Mouse (Mus musculus) cerebellum, adult 2 months (tissue): ENCODE measurements around the gene Eya4. TPM values are rescaled to one million over a fixed set of nuclear protein-coding genes. Genes with fewer than 3 reads are reported as not detected.

Experiments used
- DNase-seq, 2 experiments: peaks; one replicate each; pipeline ENCODE4 v3.0.0; 2021
- H3K27ac ChIP-seq: fragments of 200-500 bp; 2 replicates; pipeline ENCODE4 v1.5.1; 2012; ENCODE audit warnings: low read length, control low read depth, inconsistent platforms; ENCODE audit not compliant: insufficient read depth
- H3K27me3 ChIP-seq: fragments of 200-500 bp; 2 replicates; pipeline ENCODE4 v1.6.1; 2012; ENCODE audit warnings: inconsistent platforms, mild to moderate bottlenecking, low read length, moderate library complexity; ENCODE audit not compliant: control insufficient read depth, insufficient read depth
- H3K4me1 ChIP-seq: fragments of 200-500 bp; 2 replicates; pipeline ENCODE4 v1.6.1; 2011; ENCODE audit warnings: low read length; ENCODE audit not compliant: control insufficient read depth, insufficient read depth
- H3K4me3 ChIP-seq: fragments of 200-500 bp; replicated peaks from 2 replicates; pipeline ENCODE3; 2011; ENCODE audit warnings: mild to moderate bottlenecking, low read depth, low read length, control low read depth; ENCODE audit not compliant: insufficient read depth
- CTCF ChIP-seq: fragments of 200-500 bp; IDR thresholded peaks from 2 replicates; pipeline ENCODE4 v1.5.1; 2011; ENCODE audit warnings: low read depth, mild to moderate bottlenecking, control low read depth, low read length, moderate library complexity, borderline replicate concordance; ENCODE audit not compliant: insufficient read depth
- POLR2A ChIP-seq: fragments of 200-500 bp; IDR thresholded peaks from 2 replicates; pipeline ENCODE4 v1.6.1; 2011; ENCODE audit warnings: low read length, control low read depth, borderline replicate concordance; ENCODE audit not compliant: insufficient read depth
- WGBS: fragments of 180-500 bp; shearing (Covaris S2); methylation state at CpG from one replicate; pipeline ENCODE4 v1.1.7; 2018; 5-methylcytosine and 5-hydroxymethylcytosine counted together
- polyA plus RNA-seq: library from polyadenylated mRNA; depleted of rRNA; stranded (reverse); fragments of >200 nt; gene quantifications from 2 replicates; pipeline ENCODE4 v1.2.3, GENCODE M21; 2012

Gene Eya4
- polyA plus RNA-seq, 1 experiment = 0.82 TPM

DNA sequence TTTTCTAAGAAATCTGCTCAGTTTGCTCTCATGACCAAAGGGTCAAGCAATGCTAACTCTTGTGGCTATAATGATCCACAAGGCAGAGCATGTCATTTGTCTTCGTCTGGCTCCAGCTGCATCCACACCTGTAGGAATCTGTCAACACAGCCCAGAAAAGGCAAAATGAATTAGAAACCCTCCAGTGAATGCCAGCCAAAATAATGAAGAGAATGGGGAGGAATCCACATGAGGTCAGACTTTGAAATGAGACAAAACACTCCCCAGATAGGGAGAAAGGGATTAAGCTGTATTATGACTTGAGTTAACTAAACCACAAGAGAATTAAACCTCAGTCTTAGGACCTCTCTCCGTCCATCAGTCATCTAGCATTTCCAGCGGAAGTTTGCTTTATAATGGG, 130.2 kb downstream of the Eya4 start:
- no peak for DNase-seq
- Histone ChIP-seq H3K27ac (no peak overlapping the region), H3K4me3 (no peak overlapping the region), H3K4me1 (no peaks in the 10 kb centered on the region), H3K27me3 (no peaks in the 10 kb centered on the region)
- WGBS = 44% methylated on average over 3 of the region's 3 CpGs
- TF ChIP-seq CTCF (no peak), POLR2A (no peak)

- TF ChIP-seq CTCF (no peak), POLR2A (no peak)
- Histone ChIP-seq H3K27ac (no peak overlapping the region), H3K27me3 (no peaks in the 10 kb centered on the region), H3K4me1 (no peaks in the 10 kb centered on the region), H3K4me3 (no peak overlapping the region)
- WGBS = 71% methylated on average over 4 of the region's 4 CpGs
- no peak for DNase-seq
These were observed 133.8 kb downstream of the Eya4 start for GRCm38 (mm10) chr10:23216815-23217214.

DNA sequence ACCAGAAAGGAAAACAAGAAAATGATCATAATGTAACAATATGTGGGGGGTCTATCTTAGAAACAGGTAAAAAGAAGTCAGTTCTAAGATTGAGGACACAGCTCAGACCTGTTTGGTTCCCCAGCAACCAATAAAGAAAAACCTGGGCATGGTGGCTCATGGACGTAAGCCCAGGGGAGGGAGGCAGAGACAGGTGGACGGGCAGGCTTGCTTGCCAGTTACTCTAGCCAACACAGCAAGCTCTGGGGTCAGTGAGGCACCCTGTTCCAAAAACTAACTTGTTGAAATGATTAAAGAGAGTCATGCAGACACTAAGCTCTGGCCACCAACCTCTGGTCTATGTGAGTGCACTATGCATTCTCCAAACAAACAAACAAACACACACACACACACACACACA, 139.2 kb downstream of the Eya4 start:
- H3K4me3 ChIP-seq = no peak overlapping the region
- TF ChIP-seq CTCF (no peak), POLR2A (no peak)
- DNase-seq = peak in 1 of 2 experiments; percentile 21
- no peaks in the 10 kb centered on the region; the same call in 1 of the 2 replicates for H3K4me1 ChIP-seq
- H3K27ac ChIP-seq = no peak overlapping the region
- no peaks in the 10 kb centered on the region for H3K27me3 ChIP-seq
- WGBS = 12% methylated on average over 2 of the region's 2 CpGs

- TF ChIP-seq CTCF (no peak), POLR2A (no peak)
- Histone ChIP-seq H3K27ac (no peak overlapping the region), H3K4me3 (no peak overlapping the region), H3K27me3 (no peaks in the 10 kb centered on the region), H3K4me1 (no peaks in the 10 kb centered on the region)
- WGBS = 7% methylated on average over 4 of the region's 4 CpGs
- no peak for DNase-seq
These were observed 146.7 kb downstream of the Eya4 start for GRCm38 (mm10) chr10:23203885-23204284.

DNA sequence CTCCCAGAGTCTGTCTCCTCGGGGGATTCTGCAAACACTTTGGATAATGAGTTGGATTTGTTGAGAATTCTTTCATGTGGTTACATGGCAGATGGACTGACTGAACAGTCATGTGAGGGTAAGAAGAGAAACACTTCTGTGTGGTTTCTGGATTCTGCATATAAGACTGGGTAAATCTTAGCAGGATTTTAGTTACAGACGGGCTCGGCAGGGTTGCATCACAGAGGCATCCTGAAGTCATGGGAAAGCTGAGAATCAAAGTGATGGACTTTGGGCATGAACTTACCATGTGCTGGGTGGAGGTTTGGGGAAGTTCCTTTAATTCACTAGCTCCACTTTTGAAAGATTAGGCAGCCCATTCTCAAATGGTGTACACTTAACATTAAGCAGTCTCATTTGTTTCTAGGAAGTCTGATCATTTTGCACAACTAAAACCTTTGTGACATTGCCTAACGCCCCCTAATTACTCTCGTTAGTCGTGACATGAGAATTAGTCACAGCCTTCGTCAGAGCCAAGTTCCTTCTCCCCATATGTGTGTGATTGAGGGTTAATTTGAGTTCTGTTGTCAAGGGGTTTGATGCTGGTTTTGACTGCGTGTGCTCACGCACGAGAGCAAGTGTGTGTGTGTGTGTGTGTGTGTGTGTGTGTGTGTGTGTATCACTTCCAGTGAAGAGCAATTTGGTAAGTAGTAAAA, 147.3 kb downstream of the Eya4 start:
- Histone ChIP-seq H3K27ac (no peak overlapping the region), H3K4me1 (no peaks in the 10 kb centered on the region), H3K27me3 (no peaks in the 10 kb centered on the region), H3K4me3 (no peak overlapping the region)
- 30% methylated on average over 10 of the region's 10 CpGs for WGBS
- DNase-seq = no peak
- no peak for TF ChIP-seq CTCF
- no peak for TF ChIP-seq POLR2A

DNA sequence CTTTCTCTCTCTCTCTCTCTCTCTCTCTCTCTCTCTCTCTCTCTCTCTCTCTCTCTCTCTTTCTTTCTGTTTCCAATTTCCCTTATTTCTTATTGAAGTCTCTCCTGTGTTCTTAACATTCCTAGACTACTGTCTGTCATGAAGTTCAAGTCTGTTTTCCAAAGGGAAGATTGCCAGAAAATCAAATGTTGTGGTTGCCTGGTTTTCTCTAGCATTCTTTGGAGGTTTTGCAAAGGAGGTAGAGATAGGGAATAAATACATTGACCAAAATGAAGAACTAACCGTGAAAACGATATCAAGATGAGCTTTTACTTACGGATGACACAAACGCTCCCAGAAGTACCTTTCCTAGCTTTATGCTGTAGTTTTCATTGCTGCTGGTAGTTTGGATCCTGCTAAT, 148.0 kb downstream of the Eya4 start:
- 93% methylated on average over 4 of the region's 4 CpGs for WGBS
- H3K27ac ChIP-seq = no peak overlapping the region

DNA sequence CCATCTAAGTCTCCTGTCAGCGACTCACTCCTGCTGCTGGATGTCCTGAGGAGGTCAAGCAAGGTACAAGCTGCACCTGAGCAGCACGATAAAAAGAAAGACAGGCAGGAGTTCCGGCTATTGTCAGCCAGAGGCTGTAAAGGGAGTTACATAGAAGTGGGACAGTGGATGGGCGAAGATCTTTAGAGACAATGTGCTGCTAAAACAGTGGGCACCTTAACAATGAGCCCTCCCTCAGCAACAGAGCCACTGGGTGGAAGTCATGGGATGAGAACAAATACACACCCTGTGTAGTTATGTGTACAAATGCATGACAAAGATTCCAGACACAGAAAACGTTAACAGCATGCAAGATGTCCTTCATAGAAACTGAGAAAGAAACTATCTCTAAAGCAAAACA, 152.3 kb downstream of the Eya4 start:
- Histone ChIP-seq H3K27me3 (no peaks in the 10 kb centered on the region), H3K27ac (no peak overlapping the region), H3K4me1 (no peaks in the 10 kb centered on the region), H3K4me3 (no peak overlapping the region)
- no peak for DNase-seq
- WGBS = 66% methylated on average over 5 of the region's 5 CpGs
- TF ChIP-seq POLR2A (no peak), CTCF (no peak)

More for the DNA sequence above, 148.0 kb downstream of the Eya4 start:
- no peak for DNase-seq
- TF ChIP-seq POLR2A (no peak), CTCF (no peak)
- Histone ChIP-seq H3K27me3 (no peaks in the 10 kb centered on the region), H3K4me3 (no peak overlapping the region), H3K4me1 (no peaks in the 10 kb centered on the region)

GRCm38 (mm10) chr10:23196336-23196735, 154.2 kb downstream of the Eya4 start:
- no peak for DNase-seq
- no peak overlapping the region for H3K4me3 ChIP-seq
- no peaks in the 10 kb centered on the region for H3K4me1 ChIP-seq
- no peaks in the 10 kb centered on the region for H3K27me3 ChIP-seq
- 81% methylated on average over 4 of the region's 4 CpGs for WGBS
- TF ChIP-seq CTCF (no peak), POLR2A (no peak)
- H3K27ac ChIP-seq = no peak overlapping the region

DNA sequence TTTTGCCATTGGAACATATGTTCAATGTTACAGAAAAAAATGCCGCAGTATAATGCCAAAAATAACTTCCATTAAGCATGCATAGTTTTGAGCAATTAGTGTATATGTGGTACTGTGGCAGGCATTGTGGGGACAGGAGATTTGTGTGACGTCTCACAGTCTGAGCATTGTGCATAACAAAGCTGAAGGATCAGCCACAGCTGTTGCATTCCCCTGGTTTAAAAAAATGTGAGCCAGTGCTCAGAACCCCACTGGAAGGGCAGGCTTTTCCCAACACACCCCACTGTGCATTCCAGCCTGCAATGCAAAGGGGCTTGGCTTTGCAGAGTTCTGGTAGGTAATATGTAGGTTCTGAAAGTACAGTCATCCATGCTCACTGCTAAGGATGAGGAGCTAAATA, 155.2 kb downstream of the Eya4 start:
- DNase-seq = no peak
- Histone ChIP-seq H3K4me3 (no peak overlapping the region), H3K4me1 (no peaks in the 10 kb centered on the region), H3K27ac (no peak overlapping the region), H3K27me3 (no peaks in the 10 kb centered on the region)
- 55% methylated on average over 2 of the region's 2 CpGs for WGBS
- TF ChIP-seq POLR2A (no peak), CTCF (no peak)
